Mouse (Mus musculus) midbrain, postnatal 0 days (tissue): ENCODE results near the gene Gm10775. TPM values are rescaled to one million over a fixed set of nuclear protein-coding genes. Genes with fewer than 3 reads are reported as not detected.
A peak's percentile ranks its signal among the peaks of the same experiment; 100 is the strongest.

Source experiments
- ATAC-seq: fragments of 200-750 bp; cut with Nextera tagmentation; 2 replicates; pipeline ENCODE4 v1.8.0; 2017; ENCODE audit warnings: moderate number of reproducible peaks, mild to moderate bottlenecking, moderate TSS enrichment, moderate library complexity; ENCODE audit not compliant: low FRiP score
- DNase-seq: peaks from one replicate; pipeline ENCODE4 v3.0.0-alpha.2; 2015; ENCODE audit warnings: low spot score
- H3K27ac ChIP-seq: fragments of 300-500 bp; sonication (generic); 2 replicates; pipeline ENCODE4 v1.5.1; 2014; ENCODE audit warnings: low read depth, mild to moderate bottlenecking, low read length, mixed read lengths
- H3K27me3 ChIP-seq: fragments of 300-500 bp; sonication (generic); 2 replicates; pipeline ENCODE4 v1.6.1; 2014; ENCODE audit warnings: low read length, control low read depth, mixed read lengths; ENCODE audit not compliant: insufficient read depth
- H3K36me3 ChIP-seq: fragments of 300-500 bp; sonication (generic); 2 replicates; pipeline ENCODE4 v1.6.1; 2014; ENCODE audit warnings: low read length, control low read depth, mixed read lengths; ENCODE audit not compliant: insufficient read depth
- H3K4me1 ChIP-seq: fragments of 300-500 bp; sonication (generic); 2 replicates; pipeline ENCODE4 v1.6.1; 2014; ENCODE audit warnings: mild to moderate bottlenecking, control low read depth, antibody characterized with exemption, low read length, mixed read lengths; ENCODE audit not compliant: insufficient read depth
- H3K4me2 ChIP-seq: fragments of 300-500 bp; sonication (generic); 2 replicates; pipeline ENCODE4 v1.6.1; 2014; ENCODE audit warnings: low read depth, mild to moderate bottlenecking, low read length, mixed read lengths; ENCODE audit not compliant: poor library complexity, severe bottlenecking
- H3K4me3 ChIP-seq: fragments of 300-500 bp; sonication (generic); 2 replicates; pipeline ENCODE4 v1.5.1; 2014; ENCODE audit warnings: low read depth, mild to moderate bottlenecking, low read length, moderate library complexity
- H3K9ac ChIP-seq: fragments of 300-500 bp; sonication (generic); replicated peaks from 2 replicates; pipeline ENCODE4 v1.6.1; 2014; ENCODE audit warnings: mild to moderate bottlenecking, low read length, moderate library complexity, mixed read lengths; ENCODE audit not compliant: poor library complexity, severe bottlenecking
- H3K9me3 ChIP-seq: fragments of 300-500 bp; sonication (generic); 2 replicates; pipeline ENCODE4 v1.6.1; 2016; ENCODE audit warnings: low read length, control low read depth
- CTCF ChIP-seq: IDR thresholded peaks from 2 replicates; pipeline ENCODE4 v1.5.1; 2016; ENCODE audit warnings: antibody characterized with exemption, mild to moderate bottlenecking
- WGBS: fragments of 180-500 bp; shearing (Covaris S2); extraction: QIAGEN DNeasy Blood & Tissue Kit; methylation state at CpG from one replicate; pipeline ENCODE4 v1.1.7; 2014; 5-methylcytosine and 5-hydroxymethylcytosine counted together
- polyA plus RNA-seq: library from polyadenylated mRNA; unstranded; fragments of >200 nt; fragmentation: Nextera tagmentation; extraction: Ambion mirVana; gene quantifications from 2 replicates; pipeline ENCODE4 v1.2.1, GENCODE M21; 2015
- total RNA-seq: library from RNA; depleted of rRNA; stranded (reverse); fragments of >200 nt; gene quantifications from 2 replicates; pipeline ENCODE4 v1.2.3, GENCODE M21; 2014; rRNA removed

Gene Gm10775
- total RNA-seq = 0.27 TPM in 1 of 2 replicates, not detected in the other
- polyA plus RNA-seq = 1.9 and 2.0 TPM in 2 replicates

- 42% methylated on average over 29 of the region's 29 CpGs for WGBS
- no peak for TF ChIP-seq CTCF
- H3K4me2 ChIP-seq = peak within 1 kb of the TSS; percentile 49
- DNase-seq (no peak), ATAC-seq (no peak)
- H3K36me3 ChIP-seq = peaks cover 11% of the 10 kb centered on the region; the same call in 1 of the 2 replicates
- H3K27ac ChIP-seq = no peak within 1 kb of the TSS
- no peaks in the 10 kb centered on the region for H3K27me3 ChIP-seq
- H3K9ac ChIP-seq = peak within 1 kb of the TSS; percentile 56
- H3K4me3 ChIP-seq = peak within 1 kb of the TSS; percentile 36
- H3K9me3 ChIP-seq = peaks cover 51% of the 10 kb centered on the region
- no peaks in the 10 kb centered on the region for H3K4me1 ChIP-seq
Measured at GRCm38 (mm10) chr13:65259239-65259638, at the start of gene Gm10775. TSS of gene Gm10775 (plus strand) at chr13:65259539.

- Histone ChIP-seq H3K9me3 (no peaks in the 10 kb centered on the region), H3K4me2 (no peak overlapping the region), H3K9ac (no peak overlapping the region), H3K4me3 (no peak overlapping the region), H3K27me3 (no peaks in the 10 kb centered on the region), H3K4me1 (no peaks in the 10 kb centered on the region), H3K27ac (no peak overlapping the region), H3K36me3 (no peaks in the 10 kb centered on the region)
- ATAC-seq = no peak
- TF ChIP-seq CTCF = no peak
- WGBS = 63% methylated on average over 6 of the region's 6 CpGs
- DNase-seq = no peak
Measured at GRCm38 (mm10) chr13:65225945-65226344, 33.4 kb upstream of the Gm10775 start.

GRCm38 (mm10) chr13:65226657-65227056, 32.7 kb upstream of the Gm10775 start:
- TF ChIP-seq CTCF = no peak
- no peak for ATAC-seq
- no peaks in the 10 kb centered on the region for H3K4me1 ChIP-seq
- H3K27ac ChIP-seq = no peak overlapping the region
- DNase-seq = no peak
- H3K4me3 ChIP-seq = no peak overlapping the region
- no peaks in the 10 kb centered on the region for H3K36me3 ChIP-seq
- 86% methylated on average over 2 of the region's 2 CpGs for WGBS
- no peak overlapping the region for H3K4me2 ChIP-seq
- H3K9me3 ChIP-seq = no peaks in the 10 kb centered on the region
- H3K27me3 ChIP-seq = no peaks in the 10 kb centered on the region
- H3K9ac ChIP-seq = no peak overlapping the region

GRCm38 (mm10) chr13:65237211-65237610, 22.1 kb upstream of the Gm10775 start:
- Histone ChIP-seq H3K27me3 (no peaks in the 10 kb centered on the region), H3K27ac (no peak overlapping the region), H3K36me3 (no peaks in the 10 kb centered on the region), H3K4me3 (no peak overlapping the region), H3K4me2 (no peak overlapping the region), H3K9ac (no peak overlapping the region), H3K9me3 (no peaks in the 10 kb centered on the region), H3K4me1 (peaks cover 3% of the 10 kb centered on the region; the same call in 1 of the 2 replicates)
- WGBS = 78% methylated on average over 9 of the region's 9 CpGs
- DNase-seq = no peak
- no peak for ATAC-seq
- TF ChIP-seq CTCF = no peak

- peaks cover 8% of the 10 kb centered on the region; the same call in 1 of the 2 replicates for H3K4me1 ChIP-seq
- peak overlapping the region; percentile 73 for H3K9ac ChIP-seq
- H3K27me3 ChIP-seq = no peaks in the 10 kb centered on the region
- TF ChIP-seq CTCF = no peak
- H3K27ac ChIP-seq = peak overlapping the region; percentile 81
- DNase-seq (peak; percentile 99), ATAC-seq (peak; percentile 96)
- 2% methylated on average over 28 of the region's 28 CpGs for WGBS
- H3K4me3 ChIP-seq = peak overlapping the region; percentile 72
- H3K4me2 ChIP-seq = peak overlapping the region; percentile 98
- peaks cover 2% of the 10 kb centered on the region; the same call in 1 of the 2 replicates for H3K9me3 ChIP-seq
- H3K36me3 ChIP-seq = no peaks in the 10 kb centered on the region
Measured at GRCm38 (mm10) chr13:65240509-65241098, 18.7 kb upstream of the Gm10775 start.

GRCm38 (mm10) chr13:65241099-65241626, 18.2 kb upstream of the Gm10775 start:
- H3K9me3 ChIP-seq = peaks cover 5% of the 10 kb centered on the region; the same call in 1 of the 2 replicates
- peak overlapping the region; percentile 72 for H3K4me3 ChIP-seq
- H3K27me3 ChIP-seq = no peaks in the 10 kb centered on the region
- ATAC-seq (peak; percentile 87), DNase-seq (peak; percentile 95)
- no peaks in the 10 kb centered on the region for H3K36me3 ChIP-seq
- whole genome bisulfite sequencing = 0% methylated on average over 45 of the region's 45 CpGs
- H3K9ac ChIP-seq = peak overlapping the region; percentile 73
- no peak for TF ChIP-seq CTCF
- peaks cover 8% of the 10 kb centered on the region; the same call in 1 of the 2 replicates for H3K4me1 ChIP-seq
- H3K27ac ChIP-seq = peak overlapping the region; percentile 81
- H3K4me2 ChIP-seq = peak overlapping the region; percentile 98
